ENCODE assay signal across 31 mouse cellular contexts in the genomic region with DNA sequence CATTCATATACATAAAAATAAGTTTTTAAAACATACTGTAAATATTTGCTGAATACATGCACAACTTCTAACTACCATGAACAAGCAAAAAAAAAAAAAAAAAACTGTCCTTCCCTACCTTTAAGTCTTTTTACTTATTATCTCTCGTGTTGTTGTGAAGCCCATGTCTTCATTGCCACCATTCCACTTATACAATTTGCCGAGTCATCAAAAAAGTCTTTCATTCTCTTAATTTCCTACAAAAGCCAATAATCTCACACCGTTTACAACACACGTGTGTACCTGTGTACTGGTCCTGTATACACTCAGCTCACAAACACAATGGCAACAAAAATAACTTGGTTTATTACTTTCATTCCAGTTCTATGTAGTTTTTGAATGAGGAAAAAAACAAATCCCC.
"Had no signal": no experiment of that assay in that cellular context is flagged by ENCODE, and none has a peak within 500 bp of the region (broad histone marks: within the 10 kb centered on the region; RNA-seq: fewer than 3 reads in every experiment).

No protein-coding gene starts in this region.

- H3K36me3 ChIP-seq: limb, embryonic 10.5 days; limb, embryonic 12.5 days; limb, embryonic 13.5 days; limb, embryonic 15.5 days; liver, embryonic 12.5 days; liver, embryonic 13.5 days; liver, embryonic 15.5 days; lung, embryonic 15.5 days; midbrain, embryonic 10.5 days; midbrain, embryonic 12.5 days; midbrain, embryonic 13.5 days; midbrain, embryonic 15.5 days had no signal

- H3K9me3 ChIP-seq: limb, embryonic 10.5 days; limb, embryonic 12.5 days; limb, embryonic 13.5 days; limb, embryonic 15.5 days; liver, embryonic 12.5 days; liver, embryonic 13.5 days; liver, embryonic 15.5 days; lung, embryonic 15.5 days; midbrain, embryonic 10.5 days; midbrain, embryonic 12.5 days; midbrain, embryonic 13.5 days; midbrain, embryonic 15.5 days had no signal

- H3K9ac ChIP-seq: limb, embryonic 12.5 days; limb, embryonic 13.5 days; limb, embryonic 15.5 days; liver, embryonic 12.5 days; liver, embryonic 13.5 days; liver, embryonic 14.5 days; liver, embryonic 15.5 days; liver, postnatal 0 days; lung, embryonic 14.5 days; lung, embryonic 15.5 days; midbrain, embryonic 12.5 days; midbrain, embryonic 13.5 days; midbrain, embryonic 15.5 days had no signal

- ATAC-seq: liver, embryonic 12.5 days; liver, postnatal 0 days; lung, postnatal 0 days; midbrain, embryonic 13.5 days; midbrain, embryonic 15.5 days; midbrain, embryonic 16.5 days had no signal

- DNase-seq: left cerebral cortex, postnatal 4 days; liver; liver, embryonic 13.5 days; liver, postnatal 0 days; lung, adult 18-20 months; lung, adult 2 months; lung, embryonic 14.5 days; lung, postnatal 10 days; lung, postnatal 14 days; lung, postnatal 36 days; lung, postnatal 4 days; midbrain, embryonic 14.5 days had no signal

- H3K4me2 ChIP-seq: limb, embryonic 12.5 days; limb, embryonic 13.5 days; limb, embryonic 15.5 days; liver, embryonic 11.5 days; liver, embryonic 12.5 days; liver, embryonic 13.5 days; liver, embryonic 15.5 days; lung, embryonic 14.5 days; lung, embryonic 15.5 days; midbrain, embryonic 11.5 days; midbrain, embryonic 12.5 days; midbrain, embryonic 13.5 days; midbrain, embryonic 15.5 days had no signal

- H3K27me3 ChIP-seq: limb, embryonic 12.5 days; limb, embryonic 13.5 days; limb, embryonic 15.5 days; liver, embryonic 12.5 days; liver, embryonic 13.5 days; liver, embryonic 15.5 days; lung, embryonic 15.5 days; megakaryocyte, embryonic 14.5 days; midbrain, embryonic 12.5 days; midbrain, embryonic 13.5 days; midbrain, embryonic 15.5 days had no signal

- H3K27ac ChIP-seq: limb, embryonic 10.5 days; limb, embryonic 12.5 days; limb, embryonic 13.5 days; limb, embryonic 15.5 days; liver, embryonic 12.5 days; liver, embryonic 13.5 days; liver, embryonic 14.5 days; liver, embryonic 15.5 days; lung, embryonic 15.5 days; macrophage; midbrain, embryonic 10.5 days; midbrain, embryonic 12.5 days; midbrain, embryonic 13.5 days; midbrain, embryonic 15.5 days had no signal

- H3K4me3 ChIP-seq: limb, embryonic 10.5 days; limb, embryonic 12.5 days; limb, embryonic 13.5 days; limb, embryonic 15.5 days; liver, embryonic 12.5 days; liver, embryonic 13.5 days; liver, embryonic 15.5 days; lung, embryonic 15.5 days; megakaryocyte, embryonic 14.5 days; midbrain, embryonic 10.5 days; midbrain, embryonic 12.5 days; midbrain, embryonic 13.5 days; midbrain, embryonic 15.5 days; myocyte had no signal

- H3K4me1 ChIP-seq: limb, embryonic 10.5 days; limb, embryonic 12.5 days; limb, embryonic 13.5 days; limb, embryonic 15.5 days; liver, embryonic 12.5 days; liver, embryonic 13.5 days; liver, embryonic 15.5 days; lung, embryonic 15.5 days; midbrain, embryonic 10.5 days; midbrain, embryonic 12.5 days; midbrain, embryonic 13.5 days; midbrain, embryonic 15.5 days had no signal
